Mouse (Mus musculus) embryonic fibroblast, embryonic 13.5 days (primary cell): ENCODE data around the gene Cnot4.

Source experiments
- CTCF ChIP-seq: IDR thresholded peaks from 2 replicates; pipeline ENCODE4 v1.5.1; 2011; ENCODE audit warnings: mild to moderate bottlenecking, control low read depth, low read length, moderate library complexity, borderline replicate concordance; ENCODE audit not compliant: insufficient read depth
- POLR2A ChIP-seq: IDR thresholded peaks from 2 replicates; pipeline ENCODE4 v1.6.1; 2011; ENCODE audit warnings: low read depth, mild to moderate bottlenecking, control low read depth, low read length, moderate library complexity

GRCm38 (mm10) chr6:35043127-35043526 lies 90.4 kb downstream of the Cnot4 start:
- TF ChIP-seq POLR2A: no peak
- no peak for TF ChIP-seq CTCF
